Mouse (Mus musculus) left cerebral cortex, adult 8-10 months (tissue): ENCODE data around the gene Ugt2b38. TPM values are rescaled to one million over a fixed set of nuclear protein-coding genes. Genes with fewer than 3 reads are reported as not detected.
"Not testable (repeated sequence)": the region's sequence is repeated elsewhere in the genome, so short reads cannot be mapped to it uniquely, and the experiment has no call there.

Source experiments
- DNase-seq, 2 experiments: peaks; one replicate each; pipeline ENCODE4 v3.0.0; 2022; ENCODE audit warnings: low spot score in 2 of 2
- total RNA-seq, 4 experiments: library from RNA; stranded (reverse); gene quantifications; 2 replicates each; pipeline ENCODE4 v1.2.4; 2022

The Ugt2b38 gene
- total RNA-seq: not detected

DNA sequence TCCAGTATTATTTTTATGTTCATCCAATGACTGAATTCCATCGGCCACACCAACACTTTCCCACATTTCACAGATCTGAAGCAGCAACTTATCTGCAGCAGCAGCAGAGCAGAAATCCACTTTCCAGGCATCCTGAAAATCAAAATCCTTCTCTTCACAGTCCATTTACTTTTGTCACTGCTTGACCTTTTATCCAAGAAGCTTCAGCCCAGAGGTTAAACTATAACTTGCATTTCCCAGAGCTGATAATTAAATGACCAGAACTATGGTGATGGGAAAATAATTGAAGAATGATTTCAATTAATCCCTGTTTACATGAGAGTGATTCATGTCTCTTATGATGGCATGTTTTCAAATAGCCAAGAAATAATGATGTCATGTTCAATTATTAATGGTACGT is at the start of gene Ugt2b38:
Gene Ugt2b38, minus strand, starts transcription at position 163 of the 400 bp plus-strand sequence.
- not testable (repeated sequence) for DNase-seq

DNA sequence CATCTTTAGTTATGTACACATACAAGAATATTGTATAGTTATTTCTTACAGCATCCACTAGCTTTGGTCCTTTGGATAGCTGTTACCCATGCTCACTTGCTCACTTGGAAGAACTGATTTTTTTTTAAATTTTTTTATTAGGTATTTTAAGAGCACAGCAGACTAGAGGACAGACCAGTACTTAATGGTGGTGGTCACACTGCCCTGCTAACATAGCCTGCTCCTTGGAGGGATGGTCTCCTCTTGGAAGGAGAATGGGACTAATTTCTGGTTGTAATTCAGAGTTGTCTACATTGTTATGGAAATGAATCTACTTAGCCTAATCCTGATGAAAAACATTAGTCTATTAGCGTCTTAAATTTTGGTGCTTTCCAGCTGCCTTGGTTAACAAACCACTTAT is 34.8 kb upstream of the Ugt2b38 start:
- no peak for DNase-seq

GRCm38 (mm10) chr5:87457701-87458100 is 33.7 kb upstream of the Ugt2b38 start:
- no peak for DNase-seq

GRCm38 (mm10) chr5:87456216-87456850 is 32.3 kb upstream of the Ugt2b38 start:
- DNase-seq: no peak

- DNase-seq: no peak
These were observed 31.5 kb upstream of the Ugt2b38 start for GRCm38 (mm10) chr5:87455519-87455918.

DNA sequence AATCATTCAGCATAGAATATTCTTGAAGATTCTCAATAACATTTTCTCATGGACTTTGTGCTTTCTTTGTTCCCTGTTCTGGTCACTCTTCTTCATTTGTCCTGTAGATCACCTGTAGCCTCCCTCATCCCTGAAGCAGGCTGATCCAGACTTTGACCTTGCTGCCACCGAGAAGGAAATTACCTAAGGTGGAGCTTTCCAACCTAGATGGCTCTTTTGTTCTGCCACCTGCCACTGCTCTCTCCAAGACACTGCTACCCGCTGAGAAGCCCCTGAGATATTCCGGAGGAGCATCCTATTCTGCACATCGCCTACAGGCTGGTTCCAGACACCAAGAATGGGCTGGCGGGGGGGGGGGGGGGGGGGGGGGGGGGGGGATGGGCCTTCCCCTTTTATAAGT is 28.5 kb upstream of the Ugt2b38 start:
- DNase-seq: not testable (repeated sequence)

DNA sequence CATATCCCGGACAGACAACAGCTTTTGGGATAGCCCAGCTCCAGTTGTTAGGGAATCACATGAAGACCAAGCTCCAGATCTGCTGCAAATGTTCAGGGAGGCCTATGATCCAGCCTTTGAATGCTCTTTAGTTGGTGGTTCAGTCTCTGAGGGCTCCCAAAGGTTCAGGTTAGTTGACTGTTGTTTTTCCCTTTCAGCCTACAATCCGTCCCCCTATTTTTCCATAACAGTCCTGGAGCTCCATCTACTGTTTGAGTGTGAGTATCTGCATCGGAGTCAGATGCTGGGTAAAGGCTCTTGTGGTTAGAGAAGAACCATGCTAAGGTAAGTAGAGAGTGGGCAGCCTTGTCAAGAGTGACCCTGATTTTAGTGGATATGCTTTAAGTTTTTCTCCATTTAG is 12.3 kb upstream of the Ugt2b38 start:
- DNase-seq: no peak

DNA sequence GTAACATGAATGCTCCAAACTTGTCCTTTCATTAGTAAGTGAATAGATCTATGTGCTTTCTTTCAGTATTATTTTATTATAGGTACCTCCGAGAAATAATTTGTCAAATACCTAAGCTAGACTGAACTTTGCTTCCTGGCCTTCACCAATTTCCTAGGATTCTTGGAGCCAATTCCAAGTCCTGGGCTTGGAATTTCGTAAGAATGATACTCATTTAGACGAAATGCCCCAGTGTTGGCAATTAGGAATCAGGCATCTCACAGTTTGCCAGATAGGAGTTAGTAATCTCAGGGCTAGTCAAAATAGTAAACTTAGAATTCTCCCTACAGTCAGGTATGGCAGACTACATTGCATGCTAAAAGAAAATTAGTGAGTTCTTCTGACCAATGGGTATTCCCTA is 1.7 kb upstream of the Ugt2b38 start:
- no peak for DNase-seq

GRCm38 (mm10) chr5:87396968-87397367 is 27.0 kb downstream of the Ugt2b38 start:
- DNase-seq: no peak

- DNase-seq: no peak
These were observed 33.2 kb downstream of the Ugt2b38 start for GRCm38 (mm10) chr5:87390818-87391217.

GRCm38 (mm10) chr5:87380234-87380633 is 43.8 kb downstream of the Ugt2b38 start:
- DNase-seq: no peak

- no peak for DNase-seq
These were observed 44.2 kb downstream of the Ugt2b38 start for GRCm38 (mm10) chr5:87379825-87380224.

- no peak for DNase-seq
These were observed 48.1 kb downstream of the Ugt2b38 start for GRCm38 (mm10) chr5:87375874-87376383.

DNA sequence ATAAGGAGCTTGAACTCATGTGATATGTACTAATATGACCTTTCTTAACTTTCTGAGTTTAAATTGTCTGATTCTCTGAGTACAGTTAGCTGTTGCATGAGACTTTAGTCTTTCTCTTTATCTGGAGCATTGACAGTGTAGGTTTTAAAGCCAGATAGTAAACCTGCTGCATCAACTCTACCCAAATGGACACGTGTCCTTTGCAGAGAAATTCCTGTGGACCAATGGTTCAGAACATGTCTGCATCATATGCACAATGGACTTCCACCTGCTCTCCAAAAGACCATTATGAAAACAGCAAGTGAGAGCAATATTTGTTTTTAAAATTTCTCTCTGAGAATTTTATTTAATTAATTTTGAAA is 50.5 kb downstream of the Ugt2b38 start:
- DNase-seq: no peak

DNA sequence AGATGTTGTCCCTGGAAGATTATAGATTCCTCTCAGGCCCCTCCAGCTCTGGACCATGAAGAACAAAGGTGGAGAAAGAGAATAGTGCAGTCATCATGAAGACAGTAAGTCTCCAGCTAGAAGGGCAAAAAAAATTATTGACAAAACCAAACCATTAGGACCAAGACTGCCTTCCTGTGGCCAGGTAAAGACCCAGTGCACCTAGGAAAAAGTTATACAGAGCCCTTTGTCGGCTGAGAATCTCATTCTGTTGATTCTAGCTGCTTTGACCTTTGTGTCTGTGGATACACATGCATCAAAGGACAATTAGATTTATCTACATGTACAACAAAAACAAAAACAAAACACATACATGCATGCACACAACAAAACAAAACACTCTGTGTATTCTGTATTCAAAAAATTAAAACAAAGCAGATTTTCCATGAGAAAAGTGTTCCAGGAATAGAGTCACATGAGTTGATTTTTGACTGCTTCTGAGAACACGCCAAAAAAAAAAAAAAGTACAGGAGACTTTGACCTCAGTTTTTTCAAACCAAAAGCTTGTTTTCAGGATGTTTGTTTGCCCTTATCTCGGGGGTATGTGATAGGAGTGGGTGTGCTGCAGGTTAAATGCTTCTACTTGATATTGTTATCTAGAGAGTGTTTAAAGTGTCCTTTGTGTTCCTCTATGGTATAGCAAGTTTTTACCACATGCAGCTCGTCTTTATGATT is 51.1 kb downstream of the Ugt2b38 start:
- DNase-seq: not testable (repeated sequence)

Other genes with a start within 250 kb of the Ugt2b38 start
- not detected for gene Ugt2b37, start 169.4 kb downstream of the Ugt2b38 start, total RNA-seq
- gene Ugt2a3, start 87.0 kb downstream of the Ugt2b38 start, total RNA-seq: not detected
- gene Ugt2a2, start 58.1 kb upstream of the Ugt2b38 start, total RNA-seq: not detected
- gene Gm43638, start 62.6 kb upstream of the Ugt2b38 start, total RNA-seq: not detected
- gene Ugt2a1, start 66.7 kb upstream of the Ugt2b38 start, total RNA-seq: not detected
- gene Sult1b1, start 114.0 kb upstream of the Ugt2b38 start, total RNA-seq: not detected
- not detected for gene Sult1d1, start 144.8 kb upstream of the Ugt2b38 start, total RNA-seq
- gene Sult1e1, start 167.4 kb upstream of the Ugt2b38 start, total RNA-seq: not detected
- not detected for gene Csn1s1, start 242.0 kb upstream of the Ugt2b38 start, total RNA-seq